Mouse (Mus musculus): ENCODE results near the gene Ptprh.

The Ptprh gene

GRCm38 (mm10) chr7:4603873-4604272 is at the start of gene Ptprh:
Gene Ptprh (minus strand): TSS chr7:4604041.
- no peak for DNase-seq (ENCODE audit: low spot score in 2 of 2)

GRCm38 (mm10) chr7:4653351-4653750 is 49.5 kb upstream of the Ptprh start:
- DNase-seq (ENCODE audit: low spot score in 2 of 2), result no peak

- no peak for DNase-seq (ENCODE audit: low spot score in 2 of 2)
Observed at GRCm38 (mm10) chr7:4652726-4653125, 48.9 kb upstream of the Ptprh start.

GRCm38 (mm10) chr7:4651581-4651980 is 47.7 kb upstream of the Ptprh start:
- DNase-seq (ENCODE audit: low spot score in 2 of 2), result no peak

- DNase-seq (ENCODE audit: low spot score in 2 of 2), result no peak
Observed at GRCm38 (mm10) chr7:4647992-4648391, 44.2 kb upstream of the Ptprh start.

GRCm38 (mm10) chr7:4647291-4647690 is 43.5 kb upstream of the Ptprh start:
- DNase-seq (ENCODE audit: low spot score in 2 of 2), result no peak

- no peak for DNase-seq (ENCODE audit: low spot score in 2 of 2)
Observed at GRCm38 (mm10) chr7:4646806-4647205, 43.0 kb upstream of the Ptprh start.

- DNase-seq (ENCODE audit: low spot score in 2 of 2), result no peak
Observed at GRCm38 (mm10) chr7:4643225-4643624, 39.4 kb upstream of the Ptprh start.

GRCm38 (mm10) chr7:4641956-4642355 is 38.1 kb upstream of the Ptprh start:
- DNase-seq (ENCODE audit: low spot score in 2 of 2), result no peak

GRCm38 (mm10) chr7:4641155-4641554 is 37.3 kb upstream of the Ptprh start:
- DNase-seq (ENCODE audit: low spot score in 2 of 2), result no peak

GRCm38 (mm10) chr7:4636179-4636578 is 32.3 kb upstream of the Ptprh start:
- no peak for DNase-seq (ENCODE audit: low spot score in 2 of 2)

GRCm38 (mm10) chr7:4631031-4631430 is 27.2 kb upstream of the Ptprh start, which contains the start of gene Tmem86b:
Gene Tmem86b (minus strand): TSS chr7:4631422.
- DNase-seq (ENCODE audit: low spot score in 2 of 2), result peak; percentile 63 to 67

GRCm38 (mm10) chr7:4630198-4630597 is 26.4 kb upstream of the Ptprh start:
- peak in 1 of 2 experiments; percentile 73 for DNase-seq (ENCODE audit: low spot score in 2 of 2)

GRCm38 (mm10) chr7:4629586-4629985 is 25.7 kb upstream of the Ptprh start:
- peak; percentile 45 to 63 for DNase-seq (ENCODE audit: low spot score in 2 of 2)

GRCm38 (mm10) chr7:4625928-4626327 is 22.1 kb upstream of the Ptprh start:
- no peak for DNase-seq (ENCODE audit: low spot score in 2 of 2)

- DNase-seq (ENCODE audit: low spot score in 2 of 2), result no peak
Observed at GRCm38 (mm10) chr7:4624343-4624742, 20.5 kb upstream of the Ptprh start.

GRCm38 (mm10) chr7:4623544-4624189 is 19.8 kb upstream of the Ptprh start:
- peak; percentile 62 to 81 for DNase-seq (ENCODE audit: low spot score in 2 of 2)

GRCm38 (mm10) chr7:4619979-4620378 is 16.1 kb upstream of the Ptprh start:
- DNase-seq (ENCODE audit: low spot score in 2 of 2), result peak in 1 of 2 experiments; percentile 83

- DNase-seq (ENCODE audit: low spot score in 2 of 2), result no peak
Observed at GRCm38 (mm10) chr7:4613740-4614403, 10.0 kb upstream of the Ptprh start.

GRCm38 (mm10) chr7:4612956-4613355 is 9.1 kb upstream of the Ptprh start:
- DNase-seq (ENCODE audit: low spot score in 2 of 2), result no peak

- no peak for DNase-seq (ENCODE audit: low spot score in 2 of 2)
Observed at GRCm38 (mm10) chr7:4612386-4612785, 8.5 kb upstream of the Ptprh start.

GRCm38 (mm10) chr7:4611921-4612341 is 8.1 kb upstream of the Ptprh start:
- DNase-seq (ENCODE audit: low spot score in 2 of 2), result no peak

GRCm38 (mm10) chr7:4611511-4611910 is 7.7 kb upstream of the Ptprh start:
- no peak for DNase-seq (ENCODE audit: low spot score in 2 of 2)
